Mouse (Mus musculus): ENCODE measurements at regions not wholly inside any gene's neighbourhood (a gene's known extent, or its start where the extent isn't known, plus 50 kb on each side); places are given as distances from the start of the nearest gene placed in this dataset.

- peak in 1 of 2 experiments; percentile 8 for DNase-seq
Observed at GRCm38 (mm10) chr8:39695331-39695730, 979.5 kb upstream of the Adam24 start.

GRCm38 (mm10) chr8:39705843-39706242 lies 969.0 kb upstream of the Adam24 start:
- DNase-seq, result no peak

- DNase-seq, result no peak
Observed at GRCm38 (mm10) chr8:39742377-39742776, 932.5 kb upstream of the Adam24 start.

GRCm38 (mm10) chr8:39746225-39746624 lies 928.7 kb upstream of the Adam24 start:
- peak in 1 of 2 experiments; percentile 4 for DNase-seq

- no peak for DNase-seq
Observed at GRCm38 (mm10) chr8:39759905-39760304, 915.0 kb upstream of the Adam24 start.

- DNase-seq, result no peak
Observed at GRCm38 (mm10) chr8:39779449-39779848, 895.4 kb upstream of the Adam24 start.

- DNase-seq, result no peak
Observed at GRCm38 (mm10) chr8:39780169-39780568, 894.7 kb upstream of the Adam24 start.

GRCm38 (mm10) chr8:39781424-39782161 lies 893.3 kb upstream of the Adam24 start:
- DNase-seq, result no peak

- DNase-seq, result no peak
Observed at GRCm38 (mm10) chr8:39782162-39782530, 892.7 kb upstream of the Adam24 start.
